Mouse (Mus musculus): Measurements from ENCODE around the gene Tmem258. TPM values are rescaled to one million over a fixed set of nuclear protein-coding genes. Genes with fewer than 3 reads are reported as not detected.

The Tmem258 gene
- 66.4 and 172 TPM in 2 replicates for polyA plus RNA-seq (2012; rRNA removed; ENCODE audit: low replicate concordance)

DNA sequence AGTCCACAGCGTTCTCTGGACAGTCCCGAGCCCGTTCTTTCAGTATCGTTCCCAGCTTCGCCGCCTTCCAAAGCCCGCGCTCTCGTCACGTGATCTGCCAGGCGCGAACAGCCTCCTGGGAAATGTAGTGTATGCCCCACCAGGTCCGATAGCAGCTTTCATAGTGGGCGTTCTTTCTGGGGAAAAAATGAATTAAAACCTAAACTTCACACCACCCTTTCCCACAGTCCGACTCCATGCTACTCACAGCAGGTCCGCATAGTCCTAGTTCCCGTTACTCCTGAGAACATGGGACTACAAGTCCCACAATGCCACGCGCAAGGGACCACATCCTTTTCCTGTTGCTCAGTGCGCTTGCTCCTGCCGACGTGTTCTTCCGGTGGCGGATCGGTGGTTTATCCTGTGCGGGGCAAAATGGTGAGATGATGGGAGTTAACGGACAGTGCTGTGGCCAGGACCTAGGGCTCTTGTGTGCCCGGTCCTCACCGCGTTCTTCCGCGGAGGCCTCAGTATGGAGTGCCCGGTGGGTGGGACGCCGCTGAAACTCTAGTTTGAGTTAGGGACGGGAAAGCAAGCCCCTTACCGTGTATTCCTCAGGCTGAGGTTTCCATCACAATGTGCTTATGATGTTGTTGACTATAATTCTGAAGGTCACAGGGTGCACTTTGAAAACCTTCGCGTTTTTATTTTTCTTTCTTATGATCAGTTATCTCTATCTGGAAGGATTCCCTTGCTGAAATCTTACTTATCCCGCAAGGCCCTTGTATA is at the start of gene Tmem258, which contains the start of gene Fen1:
Tmem258 (plus strand) TSS at position 167 of the 768 bp plus-strand sequence.
Fen1 (minus strand) TSS at position 322 of the 768 bp plus-strand sequence.

DNA sequence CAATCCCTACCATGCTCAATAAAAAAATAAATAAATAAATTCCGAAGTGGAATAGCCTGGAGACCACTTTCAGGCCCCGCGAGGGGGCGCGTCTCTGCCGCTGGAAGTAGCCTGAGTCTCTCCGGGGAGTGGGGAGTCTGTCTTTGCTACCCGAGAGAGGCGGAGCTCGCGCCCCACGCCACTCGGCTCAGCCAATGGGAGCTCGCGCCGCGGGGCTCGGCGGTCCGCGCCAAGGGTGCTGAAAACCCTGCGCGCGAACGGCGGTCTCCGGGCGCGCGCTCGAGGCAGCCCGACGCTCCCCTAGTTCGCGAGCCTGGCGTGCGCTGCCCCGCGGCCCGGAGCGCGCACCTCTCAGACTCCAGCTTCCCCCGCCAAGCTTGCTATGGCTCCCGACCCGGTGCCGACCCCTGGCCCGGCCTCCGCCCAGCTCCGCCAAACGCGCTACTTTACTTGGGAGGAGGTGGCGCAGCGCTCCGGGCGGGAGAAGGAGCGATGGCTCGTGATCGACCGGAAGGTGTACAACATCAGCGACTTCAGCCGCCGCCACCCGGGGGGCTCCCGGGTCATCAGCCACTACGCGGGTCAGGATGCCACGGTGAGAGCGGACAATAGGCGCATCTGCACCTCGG is 21.0 kb upstream of the Tmem258 start, which contains the start of gene Fads1:
Fads1 (plus strand) TSS at position 219 of the 629 bp plus-strand sequence.

GRCm38 (mm10) chr19:10240654-10241305 is 37.0 kb downstream of the Tmem258 start, which contains the start of gene Myrf:
Gene Myrf, minus strand, starts transcription at chr19:10240748.

Other genes starting within 250 kb of the Tmem258 start
- 3,142 and 9,596 TPM in 2 replicates for gene Fth1, start 223.4 kb upstream of the Tmem258 start, polyA plus RNA-seq (2012; rRNA removed; ENCODE audit: low replicate concordance)
- 1.2 and 1.9 TPM in 2 replicates for gene Best1, start 202.4 kb upstream of the Tmem258 start, polyA plus RNA-seq (2012; rRNA removed; ENCODE audit: low replicate concordance)
- gene Rab3il1, start 202.3 kb upstream of the Tmem258 start, polyA plus RNA-seq (2012; rRNA removed; ENCODE audit: low replicate concordance) = 42.4 and 53.5 TPM in 2 replicates
- 303 and 367 TPM in 2 replicates for gene Fads3, start 162.4 kb upstream of the Tmem258 start, polyA plus RNA-seq (2012; rRNA removed; ENCODE audit: low replicate concordance)
- 32.6 and 46.1 TPM in 2 replicates for gene Fads2, start 102.3 kb upstream of the Tmem258 start, polyA plus RNA-seq (2012; rRNA removed; ENCODE audit: low replicate concordance)
- 49.5 and 69.1 TPM in 2 replicates for gene Fads1, start 21.1 kb upstream of the Tmem258 start, polyA plus RNA-seq (2012; rRNA removed; ENCODE audit: low replicate concordance)
- gene Fen1, start 155 bp downstream of the Tmem258 start, polyA plus RNA-seq (2012; rRNA removed; ENCODE audit: low replicate concordance) = 5.6 and 7.4 TPM in 2 replicates
- 0.65 and 1.2 TPM in 2 replicates for gene Myrf, start 36.7 kb downstream of the Tmem258 start, polyA plus RNA-seq (2012; rRNA removed; ENCODE audit: low replicate concordance)
- gene Dagla, start 100.9 kb downstream of the Tmem258 start, polyA plus RNA-seq (2012; rRNA removed; ENCODE audit: low replicate concordance) = 14.2 and 14.4 TPM in 2 replicates
- 3.6 and 3.8 TPM in 2 replicates for gene Syt7, start 185.1 kb downstream of the Tmem258 start, polyA plus RNA-seq (2012; rRNA removed; ENCODE audit: low replicate concordance)